Mouse (Mus musculus) midbrain, postnatal 0 days (tissue): Measurements from ENCODE around the gene Zfp979. TPM values are rescaled to one million over a fixed set of nuclear protein-coding genes. Genes with fewer than 3 reads are reported as not detected.
A peak's percentile ranks its signal among the peaks of the same experiment; 100 is the strongest.
"Not testable (repeated sequence)": the region's sequence is repeated elsewhere in the genome, so short reads cannot be mapped to it uniquely, and the experiment has no call there.

Experiments used
- ATAC-seq: fragments of 200-750 bp; cut with Nextera tagmentation; 2 replicates; pipeline ENCODE4 v1.8.0; 2017; ENCODE audit warnings: moderate number of reproducible peaks, mild to moderate bottlenecking, moderate TSS enrichment, moderate library complexity; ENCODE audit not compliant: low FRiP score
- DNase-seq: peaks from one replicate; pipeline ENCODE4 v3.0.0-alpha.2; 2015; ENCODE audit warnings: low spot score
- H3K27ac ChIP-seq: fragments of 300-500 bp; sonication (generic); 2 replicates; pipeline ENCODE4 v1.5.1; 2014; ENCODE audit warnings: low read depth, mild to moderate bottlenecking, low read length, mixed read lengths
- H3K27me3 ChIP-seq: fragments of 300-500 bp; sonication (generic); 2 replicates; pipeline ENCODE4 v1.6.1; 2014; ENCODE audit warnings: low read length, control low read depth, mixed read lengths; ENCODE audit not compliant: insufficient read depth
- H3K36me3 ChIP-seq: fragments of 300-500 bp; sonication (generic); 2 replicates; pipeline ENCODE4 v1.6.1; 2014; ENCODE audit warnings: low read length, control low read depth, mixed read lengths; ENCODE audit not compliant: insufficient read depth
- H3K4me1 ChIP-seq: fragments of 300-500 bp; sonication (generic); 2 replicates; pipeline ENCODE4 v1.6.1; 2014; ENCODE audit warnings: mild to moderate bottlenecking, control low read depth, antibody characterized with exemption, low read length, mixed read lengths; ENCODE audit not compliant: insufficient read depth
- H3K4me2 ChIP-seq: fragments of 300-500 bp; sonication (generic); 2 replicates; pipeline ENCODE4 v1.6.1; 2014; ENCODE audit warnings: low read depth, mild to moderate bottlenecking, low read length, mixed read lengths; ENCODE audit not compliant: poor library complexity, severe bottlenecking
- H3K4me3 ChIP-seq: fragments of 300-500 bp; sonication (generic); 2 replicates; pipeline ENCODE4 v1.5.1; 2014; ENCODE audit warnings: low read depth, mild to moderate bottlenecking, low read length, moderate library complexity
- H3K9ac ChIP-seq: fragments of 300-500 bp; sonication (generic); replicated peaks from 2 replicates; pipeline ENCODE4 v1.6.1; 2014; ENCODE audit warnings: mild to moderate bottlenecking, low read length, moderate library complexity, mixed read lengths; ENCODE audit not compliant: poor library complexity, severe bottlenecking
- H3K9me3 ChIP-seq: fragments of 300-500 bp; sonication (generic); 2 replicates; pipeline ENCODE4 v1.6.1; 2016; ENCODE audit warnings: low read length, control low read depth
- WGBS: fragments of 180-500 bp; shearing (Covaris S2); extraction: QIAGEN DNeasy Blood & Tissue Kit; methylation state at CpG from one replicate; pipeline ENCODE4 v1.1.7; 2014; 5-methylcytosine and 5-hydroxymethylcytosine counted together
- polyA plus RNA-seq: library from polyadenylated mRNA; unstranded; fragments of >200 nt; fragmentation: Nextera tagmentation; extraction: Ambion mirVana; gene quantifications from 2 replicates; pipeline ENCODE4 v1.2.1, GENCODE M21; 2015
- total RNA-seq: library from RNA; depleted of rRNA; stranded (reverse); fragments of >200 nt; gene quantifications from 2 replicates; pipeline ENCODE4 v1.2.3, GENCODE M21; 2014; rRNA removed

Zfp979 gene
- total RNA-seq (1.6 and 2.1 TPM in 2 replicates), polyA plus RNA-seq (2.0 and 3.0 TPM in 2 replicates)

DNA sequence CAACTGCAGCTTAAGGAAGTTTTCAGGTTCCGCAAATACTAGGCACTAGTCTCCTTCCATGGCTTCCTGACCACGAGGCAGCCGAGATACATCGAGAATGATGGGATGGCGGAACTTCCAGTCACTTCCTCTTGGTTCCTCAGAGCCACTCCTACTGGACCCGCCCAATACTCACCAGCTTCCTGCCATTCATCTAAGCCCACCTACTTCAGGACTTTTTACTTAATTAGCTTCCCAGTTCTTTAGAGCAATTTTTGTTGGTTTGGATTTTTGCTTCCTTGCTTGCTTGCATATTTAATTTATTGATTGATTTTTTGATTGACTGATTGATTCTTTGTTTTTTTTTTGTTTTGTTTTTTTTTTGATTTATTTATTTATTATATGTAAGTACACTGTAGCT lies at the start of gene Zfp979:
TSS of gene Zfp979 (minus strand) at position 101 of the 400 bp plus-strand sequence.
- H3K9ac ChIP-seq, DNase-seq, H3K27me3 ChIP-seq, H3K4me2 ChIP-seq, H3K36me3 ChIP-seq, H3K4me1 ChIP-seq, H3K9me3 ChIP-seq, H3K4me3 ChIP-seq, ATAC-seq, H3K27ac ChIP-seq: not testable (repeated sequence)
- no CpG with 5 or more reads among the region's 6 CpGs for WGBS

DNA sequence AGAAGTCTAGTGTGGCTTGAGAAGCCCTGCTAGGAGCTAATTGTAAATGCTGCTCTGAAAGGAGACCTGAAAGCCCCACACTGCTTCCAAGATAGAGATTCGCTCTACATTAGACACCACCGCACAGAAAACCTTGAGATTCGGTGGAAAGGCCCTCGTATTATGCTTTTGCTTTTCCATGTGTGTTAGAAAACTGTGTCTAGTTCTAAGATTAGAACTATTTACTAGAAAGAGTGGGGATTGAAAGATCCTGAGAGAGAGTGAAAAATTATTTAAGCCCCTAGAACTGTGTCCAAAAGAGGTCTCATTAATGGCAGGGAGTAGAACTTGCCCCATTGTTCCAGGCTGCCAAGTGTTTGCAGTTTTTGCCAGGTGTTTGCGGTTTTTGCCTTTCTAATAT lies 12.9 kb upstream of the Zfp979 start:
- ATAC-seq, H3K27me3 ChIP-seq, H3K4me2 ChIP-seq, H3K27ac ChIP-seq, H3K4me1 ChIP-seq, H3K9me3 ChIP-seq, H3K36me3 ChIP-seq, H3K4me3 ChIP-seq, DNase-seq, H3K9ac ChIP-seq: not testable (repeated sequence)
- WGBS, result 88% methylated on average over 4 of the region's 5 CpGs

DNA sequence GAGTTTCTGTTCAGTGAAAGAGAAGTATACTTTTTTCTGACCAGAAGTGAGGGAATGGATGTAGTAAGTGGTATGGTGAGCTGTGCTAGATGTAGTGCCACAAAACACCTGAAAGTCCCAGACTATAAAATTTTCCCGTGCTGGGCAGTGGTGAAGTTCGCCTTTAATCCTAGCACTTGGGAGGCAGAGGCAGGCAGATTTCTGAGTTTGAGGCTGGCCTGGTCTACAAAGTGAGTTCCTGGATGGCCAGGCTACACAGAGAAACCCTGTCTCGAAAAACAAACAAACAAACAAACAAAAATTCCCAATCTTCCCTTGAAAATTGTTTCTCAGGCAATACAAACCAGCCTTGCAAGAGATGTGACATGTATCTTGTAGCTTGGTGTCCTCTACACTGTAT lies 5.1 kb upstream of the Zfp979 start:
- not testable (repeated sequence) for H3K27me3 ChIP-seq, H3K27ac ChIP-seq, ATAC-seq, DNase-seq, H3K4me2 ChIP-seq, H3K9me3 ChIP-seq, H3K4me3 ChIP-seq, H3K4me1 ChIP-seq, H3K9ac ChIP-seq, H3K36me3 ChIP-seq
- WGBS, result no CpG with 5 or more reads among the region's 3 CpGs

DNA sequence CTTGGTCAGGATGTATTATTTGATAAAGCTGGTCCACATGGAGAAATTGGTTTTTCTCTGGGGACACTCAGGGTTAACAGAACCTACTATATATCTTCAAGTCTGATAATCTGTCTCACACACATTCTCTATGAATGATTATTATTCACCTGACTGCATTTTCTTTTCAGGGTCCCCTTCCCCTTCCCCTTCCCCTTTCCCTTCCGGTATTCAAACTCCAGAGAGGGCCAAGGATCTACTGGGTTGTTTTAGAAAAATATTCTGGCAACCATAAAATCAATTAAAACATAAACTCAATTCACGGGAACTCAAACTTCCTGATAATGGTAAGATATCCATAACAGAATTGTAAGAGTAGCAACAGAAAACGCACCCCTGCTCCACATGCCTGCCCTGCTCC lies 381 bp downstream of the Zfp979 start:
- not testable (repeated sequence) for H3K27ac ChIP-seq, H3K9ac ChIP-seq, H3K27me3 ChIP-seq, H3K9me3 ChIP-seq, H3K4me2 ChIP-seq, H3K4me1 ChIP-seq, DNase-seq, ATAC-seq, H3K36me3 ChIP-seq, H3K4me3 ChIP-seq
- WGBS, result 56% methylated on average over 2 of the region's 3 CpGs

- ATAC-seq, result peak; percentile 54; the same call in 1 of the 2 replicates
- H3K4me2 ChIP-seq, H3K36me3 ChIP-seq, H3K9me3 ChIP-seq, H3K4me3 ChIP-seq, H3K4me1 ChIP-seq, H3K27me3 ChIP-seq, H3K9ac ChIP-seq, DNase-seq, H3K27ac ChIP-seq: not testable (repeated sequence)
- no CpG with 5 or more reads among the region's 2 CpGs for WGBS
Measured at GRCm38 (mm10) chr4:147633818-147634262, 8.5 kb downstream of the Zfp979 start.

- not testable (repeated sequence) for DNase-seq, H3K9ac ChIP-seq, H3K36me3 ChIP-seq, H3K27me3 ChIP-seq, H3K4me2 ChIP-seq, H3K4me3 ChIP-seq, H3K4me1 ChIP-seq, H3K27ac ChIP-seq, ATAC-seq
- 88% methylated on average over 6 of the region's 6 CpGs for WGBS
- H3K9me3 ChIP-seq, result peaks cover 26% of the 10 kb centered on the region
Measured at GRCm38 (mm10) chr4:147606511-147606910, 35.8 kb downstream of the Zfp979 start.
